Comparison of ENCODE assay signal across 29 mouse cellular contexts in genomic region chr3:69198098-69198497, GRCm38 (mm10). TPM values are rescaled to one million over a fixed set of nuclear protein-coding genes. Genes with fewer than 3 reads are reported as not detected.
DNase-seq lines count a peak whose midpoint lies in the region; ATAC-seq and TF ChIP-seq lines count a peak whose summit lies in the region.
"Had no signal": no experiment of that assay in that cellular context is flagged by ENCODE, and none has a peak within 500 bp of the region (broad histone marks: within the 10 kb centered on the region; RNA-seq: fewer than 3 reads in every experiment).

No protein-coding gene starts in this region.

- no peaks in the 10 kb centered on the region for H3K36me3 ChIP-seq in hindbrain, postnatal 0 days (ENCODE audit: insufficient read depth, low read length)
- H3K36me3 ChIP-seq in hindbrain, embryonic 10.5 days, result no peaks in the 10 kb centered on the region
- H3K36me3 ChIP-seq: forebrain, embryonic 12.5 days; heart, embryonic 13.5 days; limb, embryonic 15.5 days; liver, embryonic 15.5 days; neural tube, embryonic 13.5 days had no signal

- peak overlapping the region; percentile 7; the same call in 1 of the 2 replicates for H3K27ac ChIP-seq in hindbrain, postnatal 0 days
- H3K27ac ChIP-seq in hindbrain, embryonic 10.5 days, result no peak overlapping the region
- H3K27ac ChIP-seq: forebrain, embryonic 12.5 days; heart, embryonic 13.5 days; limb, embryonic 15.5 days; liver, embryonic 15.5 days; neural tube, embryonic 13.5 days had no signal

- no peaks in the 10 kb centered on the region for H3K4me1 ChIP-seq in hindbrain, postnatal 0 days (ENCODE audit: insufficient read depth, low read length)
- no peaks in the 10 kb centered on the region for H3K4me1 ChIP-seq in hindbrain, embryonic 10.5 days (replicated peaks)
- H3K4me1 ChIP-seq: heart, embryonic 13.5 days; liver, embryonic 15.5 days; neural tube, embryonic 13.5 days had no signal

- no peaks in the 10 kb centered on the region for H3K9me3 ChIP-seq in hindbrain, postnatal 0 days (ENCODE audit: low read length)
- no peaks in the 10 kb centered on the region for H3K9me3 ChIP-seq in hindbrain, embryonic 10.5 days
- H3K9me3 ChIP-seq: forebrain, embryonic 12.5 days; heart, embryonic 13.5 days; limb, embryonic 15.5 days; liver, embryonic 15.5 days; megakaryocyte, embryonic 14.5 days; neural tube, embryonic 13.5 days had no signal

- no peak overlapping the region for H3K9ac ChIP-seq in hindbrain, postnatal 0 days (replicated peaks; ENCODE audit: low read length)
- H3K9ac ChIP-seq: forebrain, embryonic 12.5 days; heart, embryonic 13.5 days; limb, embryonic 15.5 days; liver, embryonic 15.5 days; neural tube, embryonic 13.5 days had no signal

- H3K27me3 ChIP-seq in hindbrain, postnatal 0 days (ENCODE audit: insufficient read depth, low read length), result no peaks in the 10 kb centered on the region
- no peaks in the 10 kb centered on the region for H3K27me3 ChIP-seq in hindbrain, embryonic 10.5 days (ENCODE audit: insufficient read depth, poor library complexity, severe bottlenecking)
- H3K27me3 ChIP-seq: CH12.LX; forebrain, embryonic 12.5 days; heart, embryonic 13.5 days; limb, embryonic 15.5 days; liver, embryonic 15.5 days; megakaryocyte, embryonic 14.5 days; neural tube, embryonic 13.5 days had no signal

- no peak for ATAC-seq in hindbrain, postnatal 0 days
- no peak for ATAC-seq in megakaryocyte, adult 5-6 weeks (ENCODE audit: poor library complexity, severe bottlenecking)
- ATAC-seq: hindbrain, embryonic 16.5 days; lung, postnatal 0 days had no signal

- no peak for TF ChIP-seq CTCF in hindbrain, postnatal 0 days (IDR thresholded peaks at IDR 0.05; ENCODE audit: low read depth)

- peak; percentile 24 to 44 for DNase-seq in adrenal gland, postnatal 36 days
- DNase-seq in adrenal gland, adult 18-20 months (ENCODE audit: low spot score in 2 of 2), result no peak
- no peak for DNase-seq in hindbrain, postnatal 0 days (ENCODE audit: low spot score)
- no peak for DNase-seq in hindbrain, embryonic 10.5 days (ENCODE audit: low spot score)
- peak; percentile 41 for DNase-seq in MN1 (ENCODE audit: low spot score)
- DNase-seq in kidney, adult 9 months, result peak; percentile 36
- DNase-seq in layer of hippocampus, postnatal 10 days (ENCODE audit: low spot score in 2 of 2), result no peak
- DNase-seq: cerebellum, adult 9-10 months; midbrain, embryonic 14.5 days; spleen, adult 18-20 months; thymus, postnatal 25 days had no signal

- no peak overlapping the region for H3K4me2 ChIP-seq in hindbrain, postnatal 0 days (ENCODE audit: low read depth, low read length)
- H3K4me2 ChIP-seq: forebrain, embryonic 12.5 days; heart, embryonic 13.5 days; limb, embryonic 15.5 days; liver, embryonic 15.5 days; neural tube, embryonic 13.5 days had no signal

- WGBS in hindbrain, postnatal 0 days, result 40% methylated on average over 2 of the region's 2 CpGs
- WGBS in hindbrain, embryonic 10.5 days, result 76% methylated on average over 2 of the region's 2 CpGs

- H3K4me3 ChIP-seq in hindbrain, postnatal 0 days (ENCODE audit: low read length), result no peak overlapping the region
- H3K4me3 ChIP-seq in hindbrain, embryonic 10.5 days, result no peak overlapping the region
- H3K4me3 ChIP-seq: forebrain, embryonic 12.5 days; heart, embryonic 13.5 days; limb, embryonic 15.5 days; liver, embryonic 15.5 days; megakaryocyte, embryonic 14.5 days; neural tube, embryonic 13.5 days had no signal

RNA-seq across cellular contexts. Expression of gene Arl14, which starts 24.1 kb away (rescaled TPM):
- total RNA-seq in adrenal gland, postnatal 36 days (2021), result not detected
- total RNA-seq in adrenal gland, adult 18-20 months (2021), result not detected
- total RNA-seq in hindbrain, postnatal 0 days (2014; rRNA removed), result not detected in 2 replicates
- not detected in 2 replicates for polyA plus RNA-seq in hindbrain, postnatal 0 days (2015; fragmentation: Nextera tagmentation; extraction: Ambion mirVana)
- not detected in 2 replicates for polyA plus RNA-seq in hindbrain, embryonic 10.5 days (2016; fragmentation: Nextera tagmentation; extraction: Ambion mirVana)
- total RNA-seq in layer of hippocampus, postnatal 10 days (2021), result not detected
- total RNA-seq in megakaryocyte, adult 5-6 weeks (2015), result 0.41 TPM in 1 of 2 replicates, not detected in the other
- total RNA-seq in megakaryocyte, adult 5-6 weeks (2017), result not detected in 2 replicates
- total RNA-seq: CH12.LX; common myeloid progenitor, adult 5-6 weeks; granulocyte monocyte progenitor cell, adult 5-6 weeks; heart, postnatal 25 days; layer of hippocampus, postnatal 14 days; left cerebral cortex, postnatal 14 days; MEL had no signal
- polyA plus RNA-seq: embryonic facial prominence, embryonic 11.5 days; forebrain, embryonic 12.5 days; frontal cortex, adult 2 months; heart, embryonic 13.5 days; hindbrain, embryonic 16.5 days; limb, embryonic 15.5 days; liver, embryonic 15.5 days; midbrain, embryonic 14.5 days; neural tube, embryonic 13.5 days had no signal

Comparison
In these comparisons a context has a peak if more than half of its experiments do, and no peak if none do; other contexts are left out.
1. DNase-seq: peak in adrenal gland, postnatal 36 days (2 of 2), MN1 (single experiment) and kidney, adult 9 months (single experiment); none in adrenal gland, adult 18-20 months (0 of 2), hindbrain, postnatal 0 days (single experiment), hindbrain, embryonic 10.5 days (single experiment) and layer of hippocampus, postnatal 10 days (0 of 2).